Mouse (Mus musculus) small intestine, adult 2 months (tissue): ENCODE measurements around the gene Brox. TPM values are rescaled to one million over a fixed set of nuclear protein-coding genes. Genes with fewer than 3 reads are reported as not detected.

Experiments used
- H3K27ac ChIP-seq: fragments of 200-500 bp; 2 replicates; pipeline ENCODE4 v1.5.1; 2012; ENCODE audit warnings: low read depth, low read length, control low read depth, inconsistent platforms; ENCODE audit not compliant: insufficient read depth
- H3K27me3 ChIP-seq: fragments of 200-500 bp; 2 replicates; pipeline ENCODE4 v1.6.1; 2012; ENCODE audit warnings: mild to moderate bottlenecking, moderate library complexity, low read length, inconsistent platforms; ENCODE audit not compliant: control insufficient read depth, insufficient read depth
- H3K36me3 ChIP-seq: fragments of 200-500 bp; 2 replicates; pipeline ENCODE4 v1.6.1; 2012; ENCODE audit warnings: mild to moderate bottlenecking, low read length, control low read depth, inconsistent platforms; ENCODE audit not compliant: control insufficient read depth, insufficient read depth
- H3K4me1 ChIP-seq: fragments of 200-500 bp; 2 replicates; pipeline ENCODE4 v1.6.1; 2012; ENCODE audit warnings: low read length, inconsistent platforms, mixed read lengths; ENCODE audit not compliant: control insufficient read depth, insufficient read depth, insufficient read length
- H3K4me3 ChIP-seq: fragments of 200-500 bp; 2 replicates; pipeline ENCODE4 v1.5.1; 2012; ENCODE audit warnings: low read depth, mild to moderate bottlenecking, control low read depth, inconsistent platforms, low read length, moderate library complexity
- CTCF ChIP-seq: fragments of 200-500 bp; IDR thresholded peaks from 2 replicates; pipeline ENCODE4 v1.5.1; 2012; ENCODE audit warnings: low read depth, mild to moderate bottlenecking, control low read depth, inconsistent platforms, low read length, moderate library complexity, mixed read lengths; ENCODE audit not compliant: insufficient replicate concordance, insufficient read length; ENCODE audit errors: extremely low read depth
- POLR2A ChIP-seq: fragments of 200-500 bp; IDR thresholded peaks from 2 replicates; pipeline ENCODE4 v1.6.1; 2012; ENCODE audit warnings: low read depth, mild to moderate bottlenecking, control low read depth, inconsistent platforms, low read length, moderate library complexity
- WGBS: fragments of 180-500 bp; shearing (Covaris S2); methylation state at CpG from one replicate; pipeline ENCODE4 v1.1.7; 2018; 5-methylcytosine and 5-hydroxymethylcytosine counted together
- polyA plus RNA-seq: library from polyadenylated mRNA; depleted of rRNA; stranded (reverse); fragments of >200 nt; gene quantifications from 2 replicates; pipeline ENCODE4 v1.2.3, GENCODE M21; 2012

Brox gene
- polyA plus RNA-seq, 1 experiment = 12.5 TPM

DNA sequence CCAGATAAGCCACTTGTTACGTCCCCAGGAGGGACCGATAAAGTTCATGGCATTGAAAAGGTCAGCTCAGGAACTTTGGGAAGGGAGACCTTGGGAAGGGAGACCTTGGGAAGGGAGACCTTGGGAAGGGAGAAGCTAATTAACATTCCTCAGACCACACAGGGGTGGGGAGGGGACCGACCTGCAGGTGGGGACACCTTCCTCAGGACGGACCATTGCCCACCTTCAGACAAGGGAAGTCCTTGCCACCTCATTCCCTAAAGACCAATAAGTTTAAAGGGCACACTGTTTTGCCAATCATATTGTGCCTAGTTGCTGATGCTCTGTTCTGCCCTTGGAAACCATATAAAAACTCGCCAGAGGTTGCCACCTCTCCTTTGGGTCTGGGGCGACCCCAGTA lies 29.4 kb downstream of the Brox start:
- TF ChIP-seq POLR2A (no peak), CTCF (no peak)
- Histone ChIP-seq H3K36me3 (no peaks in the 10 kb centered on the region), H3K27ac (no peak overlapping the region), H3K4me1 (no peaks in the 10 kb centered on the region; the same call in 1 of the 2 replicates), H3K4me3 (no peak overlapping the region), H3K27me3 (no peaks in the 10 kb centered on the region)
- 56% methylated on average over 6 of the region's 6 CpGs for WGBS

DNA sequence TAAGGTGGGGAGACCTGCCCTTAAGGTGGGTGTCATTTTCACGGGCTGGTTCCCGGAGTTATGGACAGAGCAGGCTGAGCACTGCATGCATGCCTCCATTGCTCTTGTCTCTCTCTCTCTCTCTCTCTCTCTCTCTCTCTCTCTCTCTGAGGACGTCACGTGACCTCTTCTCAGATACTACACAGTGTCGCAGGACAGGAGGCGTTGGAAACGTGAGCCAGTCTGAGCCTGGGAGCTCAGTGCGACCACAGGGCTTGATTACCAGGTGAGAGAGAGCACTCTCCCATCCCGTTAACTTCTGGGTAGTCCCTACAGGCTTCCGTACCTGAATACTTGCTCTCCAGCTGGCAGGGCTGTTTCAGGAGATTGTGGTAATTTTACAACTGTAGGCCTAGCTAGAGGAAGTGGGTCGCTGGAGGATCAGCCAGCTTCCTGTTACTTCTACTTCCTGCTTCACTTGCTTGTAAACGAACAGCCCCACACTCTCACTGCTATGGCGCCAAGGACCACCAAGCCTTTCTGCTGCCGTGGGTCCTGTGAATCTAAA lies 31.1 kb downstream of the Brox start:
- H3K4me1 ChIP-seq = no peaks in the 10 kb centered on the region; the same call in 1 of the 2 replicates
- no peak for TF ChIP-seq POLR2A
- no peak for TF ChIP-seq CTCF
- no peak overlapping the region for H3K27ac ChIP-seq
- H3K27me3 ChIP-seq = no peaks in the 10 kb centered on the region
- H3K4me3 ChIP-seq = no peak overlapping the region
- WGBS = 70% methylated on average over 14 of the region's 14 CpGs
- no peaks in the 10 kb centered on the region for H3K36me3 ChIP-seq

DNA sequence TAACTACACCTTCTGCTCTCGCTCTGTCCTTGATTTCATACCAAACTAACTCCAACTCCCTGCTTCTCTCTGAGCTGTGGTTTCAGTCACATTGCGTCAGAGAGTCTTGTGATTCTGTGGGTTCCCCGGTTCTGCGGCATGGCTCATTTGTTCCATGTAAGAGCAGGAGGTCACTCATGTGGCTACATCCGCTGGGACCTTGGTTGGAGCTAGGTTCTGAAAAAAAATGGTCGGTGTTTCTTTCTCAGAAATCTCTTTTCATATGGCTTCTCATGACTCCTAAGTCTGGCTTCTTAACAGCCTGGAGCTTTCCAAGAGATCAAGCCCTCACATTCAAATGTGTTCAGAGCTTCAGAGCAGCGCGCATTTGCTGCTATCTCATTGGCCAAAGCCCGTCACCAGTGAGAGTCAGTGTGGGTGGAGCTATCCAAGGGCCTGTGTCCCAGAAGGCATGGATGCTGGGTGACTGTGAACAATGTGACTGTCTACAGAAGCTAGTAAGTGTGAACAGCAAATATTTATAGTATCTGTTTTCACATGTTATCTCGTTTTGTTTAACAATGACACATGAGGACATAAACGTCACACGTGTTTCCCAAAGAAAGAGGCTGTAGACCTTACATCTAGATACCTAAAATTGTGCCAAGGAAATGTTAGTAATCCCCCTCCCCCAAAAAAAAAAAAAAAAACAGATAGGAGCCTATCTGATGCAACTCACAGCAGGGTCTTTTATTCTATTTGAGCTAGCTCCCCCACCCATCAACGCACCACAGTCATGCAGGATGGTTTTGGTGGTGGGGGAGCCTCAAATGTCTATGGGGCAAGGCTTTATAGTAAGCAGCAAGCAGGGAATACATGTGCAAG lies 32.7 kb downstream of the Brox start:
- Histone ChIP-seq H3K36me3 (no peaks in the 10 kb centered on the region), H3K4me3 (no peak overlapping the region)
- TF ChIP-seq POLR2A (no peak), CTCF (no peak)

DNA sequence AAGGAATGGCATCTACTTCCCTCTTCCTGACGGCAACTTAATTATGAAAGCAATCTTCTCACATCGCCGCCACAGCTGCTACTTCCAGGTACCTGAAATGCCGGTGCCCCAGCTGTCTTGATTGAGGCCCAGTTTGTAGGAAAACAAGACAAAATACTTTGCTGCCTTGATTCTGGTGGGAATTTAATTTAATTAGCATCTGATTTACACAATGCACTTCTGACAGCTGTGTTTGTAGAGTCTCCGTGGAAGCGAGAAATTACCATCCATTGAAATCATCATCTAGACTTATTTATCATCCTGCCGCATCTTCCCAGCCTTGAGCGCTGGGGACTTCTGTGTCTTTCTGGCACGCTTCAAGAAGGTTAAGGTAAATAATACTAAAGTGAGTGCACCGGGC lies 44.5 kb downstream of the Brox start:
- 59% methylated on average over 10 of the region's 10 CpGs for WGBS
- no peaks in the 10 kb centered on the region for H3K27me3 ChIP-seq
- no peaks in the 10 kb centered on the region for H3K36me3 ChIP-seq
- 0 out of 2 replicates have a peak, but pooled peaks cover 2% of the 10 kb centered on the region for H3K4me1 ChIP-seq
- H3K27ac ChIP-seq = no peak overlapping the region
- H3K4me3 ChIP-seq = no peak overlapping the region
- TF ChIP-seq CTCF = no peak
- TF ChIP-seq POLR2A = no peak

More for the DNA sequence above, 32.7 kb downstream of the Brox start:
- WGBS = 59% methylated on average over 13 of the region's 13 CpGs
- H3K27me3 ChIP-seq = no peaks in the 10 kb centered on the region
- H3K27ac ChIP-seq = no peak overlapping the region
- H3K4me1 ChIP-seq = no peaks in the 10 kb centered on the region; the same call in 1 of the 2 replicates

DNA sequence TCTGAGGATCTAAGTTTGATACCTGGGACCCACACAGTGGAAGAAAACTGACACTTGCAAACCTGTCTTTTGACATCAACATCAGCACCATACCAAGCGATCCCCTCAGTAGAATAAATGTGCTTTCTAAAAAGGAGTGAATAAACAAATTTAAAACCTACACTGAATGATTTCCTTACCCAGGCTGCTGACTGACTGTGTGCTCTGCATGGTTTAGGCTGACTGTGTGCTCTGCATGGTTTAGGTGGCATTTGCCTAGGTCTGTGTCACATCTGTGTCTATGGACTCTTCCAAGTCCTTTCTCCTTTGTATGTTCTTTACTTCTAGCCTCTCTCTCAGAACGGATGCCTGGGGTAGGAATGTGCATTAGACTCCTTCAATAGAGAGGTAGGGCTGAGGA lies 45.3 kb downstream of the Brox start:
- H3K4me1 ChIP-seq = 0 out of 2 replicates have a peak, but pooled peaks cover 2% of the 10 kb centered on the region
- no peak overlapping the region for H3K27ac ChIP-seq
- 75% methylated on average over 2 of the region's 2 CpGs for WGBS
- no peak overlapping the region for H3K4me3 ChIP-seq
- no peaks in the 10 kb centered on the region for H3K27me3 ChIP-seq
- no peaks in the 10 kb centered on the region for H3K36me3 ChIP-seq
- TF ChIP-seq POLR2A = no peak
- no peak for TF ChIP-seq CTCF

DNA sequence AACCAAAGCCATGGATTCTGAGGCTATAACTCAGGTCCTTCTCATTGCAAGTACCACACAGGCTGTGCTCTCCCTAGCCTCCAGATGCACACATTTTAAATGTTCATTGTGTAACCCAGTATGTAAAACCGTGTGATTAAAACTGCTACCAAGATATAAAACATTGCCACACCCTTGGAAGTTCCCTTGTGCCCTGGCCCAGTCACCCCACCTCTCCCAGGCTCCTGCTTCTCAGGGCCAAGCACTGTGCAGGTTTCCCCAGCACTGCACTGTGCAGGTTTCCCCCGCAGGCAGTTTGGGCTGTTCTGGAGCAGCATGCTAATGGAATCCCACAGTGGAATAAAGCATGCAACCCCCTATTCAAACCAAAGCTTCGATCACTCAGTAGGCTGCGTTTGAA lies 46.5 kb downstream of the Brox start:
- no peak overlapping the region for H3K4me3 ChIP-seq
- TF ChIP-seq POLR2A (no peak), CTCF (no peak)
- 60% methylated on average over 4 of the region's 4 CpGs for WGBS
- peaks cover 2% of the 10 kb centered on the region; the same call in 1 of the 2 replicates for H3K4me1 ChIP-seq
- no peaks in the 10 kb centered on the region for H3K36me3 ChIP-seq
- no peaks in the 10 kb centered on the region for H3K27me3 ChIP-seq
- H3K27ac ChIP-seq = no peak overlapping the region

DNA sequence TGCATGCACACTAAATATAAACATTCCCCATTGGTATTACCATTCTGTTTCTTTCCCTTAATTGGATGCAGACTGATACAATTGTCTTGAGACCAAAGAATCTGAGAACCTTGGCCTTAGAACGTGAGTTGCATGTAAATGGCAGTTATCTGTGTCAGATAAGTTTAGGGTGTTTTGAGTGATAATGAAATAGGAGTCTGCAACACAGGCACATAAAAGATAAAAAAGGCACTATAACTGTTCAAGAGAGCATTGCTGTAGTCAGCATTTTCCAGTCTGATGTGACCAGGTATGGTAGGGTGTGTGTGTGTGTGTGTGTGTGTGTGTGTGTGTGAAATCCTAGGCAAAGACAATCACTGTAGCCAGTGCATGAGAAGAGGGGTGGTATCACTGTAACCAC lies 48.9 kb downstream of the Brox start:
- Histone ChIP-seq H3K27me3 (0 out of 2 replicates have a peak, but pooled peaks cover 2% of the 10 kb centered on the region), H3K27ac (no peak overlapping the region), H3K4me1 (peaks cover 2% of the 10 kb centered on the region; the same call in 1 of the 2 replicates), H3K36me3 (no peaks in the 10 kb centered on the region), H3K4me3 (no peak overlapping the region)
- TF ChIP-seq POLR2A (no peak), CTCF (no peak)
- 7% methylated on average over 1 of the region's 1 CpGs for WGBS
